Mouse (Mus musculus) CD4-positive, CD25-positive, alpha-beta regulatory T cell, adult 2 months (primary cell): ENCODE measurements around the gene Gm9945.

ENCODE experiments used
- DNase-seq: peaks from one replicate; pipeline ENCODE4 v3.0.0-alpha.2; 2012; ENCODE audit warnings: low read depth, low spot score

Gm9945 gene

DNA sequence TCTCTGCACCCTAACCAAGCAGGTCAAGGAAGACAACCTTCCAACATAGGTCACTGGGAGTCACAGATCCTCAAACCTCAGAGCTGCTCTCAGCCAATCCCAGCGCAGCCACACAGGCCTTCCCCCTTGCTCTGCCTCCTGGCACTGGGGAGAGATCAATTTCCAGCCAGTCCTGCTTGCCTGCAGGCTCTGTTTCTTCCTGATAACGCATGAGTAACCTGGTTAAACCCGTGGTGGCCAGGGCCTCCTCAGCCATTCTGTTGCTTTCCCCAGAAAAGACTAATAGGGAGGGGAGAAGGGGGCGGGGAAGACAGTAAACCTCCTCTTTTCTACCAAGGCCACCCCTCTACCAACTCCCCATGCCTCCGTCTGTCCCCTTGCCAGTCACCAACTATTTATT, 18.2 kb upstream of the Gm9945 start:
- DNase-seq, result no peak

GRCm38 (mm10) chr11:53463551-53464424, 16.2 kb upstream of the Gm9945 start:
- DNase-seq, result no peak

DNA sequence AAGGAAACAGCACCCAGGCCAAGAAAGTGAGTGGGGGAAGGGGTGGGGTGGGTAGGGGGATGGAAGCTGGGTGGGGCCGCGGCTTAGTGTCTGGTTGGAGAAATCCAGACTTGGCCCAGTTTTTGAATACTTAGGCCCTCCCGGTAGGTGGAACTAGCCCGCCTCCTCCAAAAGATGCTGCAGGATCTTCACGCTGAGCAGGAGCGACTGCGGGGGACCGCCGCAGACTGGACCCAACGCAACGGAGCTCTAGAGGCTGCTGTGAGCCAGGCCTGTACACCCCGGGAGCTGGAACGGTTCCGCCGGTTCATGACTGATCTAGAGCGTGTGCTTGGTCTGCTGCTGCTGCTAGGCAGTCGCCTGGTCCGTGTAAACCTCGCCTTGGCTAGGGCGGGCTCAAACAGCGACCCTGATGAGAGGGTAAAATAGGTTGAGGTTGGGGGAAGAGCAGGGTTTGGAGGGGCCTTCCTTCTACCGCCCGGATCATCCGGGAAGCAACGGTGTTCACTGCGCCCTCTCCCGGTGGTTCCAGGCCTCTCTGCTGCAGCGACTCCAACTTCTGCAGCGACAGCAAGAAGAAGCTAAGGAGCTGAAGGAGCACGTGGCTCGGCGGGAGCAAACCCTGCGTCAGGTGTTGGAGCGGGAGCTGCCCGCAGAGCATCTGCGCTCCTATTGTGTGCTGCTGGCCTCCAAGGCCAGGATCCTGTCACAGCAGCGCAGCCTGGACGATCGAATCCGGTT, 13.6 kb upstream of the Gm9945 start:
- DNase-seq, result peak; percentile 67

- DNase-seq, result no peak
Measured at GRCm38 (mm10) chr11:53469294-53469967, 10.5 kb upstream of the Gm9945 start.

GRCm38 (mm10) chr11:53469968-53470695, 9.8 kb upstream of the Gm9945 start, which contains the start of gene Gm9837:
Gene Gm9837 (minus strand): TSS chr11:53470479.
- DNase-seq, result peak; percentile 92

GRCm38 (mm10) chr11:53472709-53473108, 7.3 kb upstream of the Gm9945 start:
- DNase-seq, result no peak

GRCm38 (mm10) chr11:53475620-53476019, 4.3 kb upstream of the Gm9945 start:
- no peak for DNase-seq

DNA sequence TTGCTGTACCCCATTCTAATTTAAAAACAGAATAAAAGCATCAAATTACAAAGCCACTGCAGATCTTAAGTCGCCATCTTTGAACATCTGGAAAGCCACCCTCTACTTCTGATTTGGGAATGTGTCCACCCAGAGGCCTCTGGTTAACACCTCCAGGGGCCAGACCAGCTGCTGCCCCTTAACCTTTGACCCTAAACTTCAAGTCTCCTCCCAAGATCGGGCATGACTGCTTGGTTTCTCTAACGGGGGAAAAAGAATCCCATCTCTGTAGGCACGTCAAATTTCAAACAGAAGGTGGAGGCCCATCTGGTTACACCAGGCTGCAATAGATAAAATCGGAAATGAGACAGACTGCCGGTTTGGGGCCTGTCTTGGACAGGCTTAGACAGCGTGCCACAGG, 2.1 kb upstream of the Gm9945 start:
- no peak for DNase-seq

GRCm38 (mm10) chr11:53478383-53479170, 1.4 kb upstream of the Gm9945 start:
- no peak for DNase-seq

GRCm38 (mm10) chr11:53479171-53479782, 689 bp upstream of the Gm9945 start:
- no peak for DNase-seq

GRCm38 (mm10) chr11:53481088-53481730, 1.2 kb downstream of the Gm9945 start:
- no peak for DNase-seq

DNA sequence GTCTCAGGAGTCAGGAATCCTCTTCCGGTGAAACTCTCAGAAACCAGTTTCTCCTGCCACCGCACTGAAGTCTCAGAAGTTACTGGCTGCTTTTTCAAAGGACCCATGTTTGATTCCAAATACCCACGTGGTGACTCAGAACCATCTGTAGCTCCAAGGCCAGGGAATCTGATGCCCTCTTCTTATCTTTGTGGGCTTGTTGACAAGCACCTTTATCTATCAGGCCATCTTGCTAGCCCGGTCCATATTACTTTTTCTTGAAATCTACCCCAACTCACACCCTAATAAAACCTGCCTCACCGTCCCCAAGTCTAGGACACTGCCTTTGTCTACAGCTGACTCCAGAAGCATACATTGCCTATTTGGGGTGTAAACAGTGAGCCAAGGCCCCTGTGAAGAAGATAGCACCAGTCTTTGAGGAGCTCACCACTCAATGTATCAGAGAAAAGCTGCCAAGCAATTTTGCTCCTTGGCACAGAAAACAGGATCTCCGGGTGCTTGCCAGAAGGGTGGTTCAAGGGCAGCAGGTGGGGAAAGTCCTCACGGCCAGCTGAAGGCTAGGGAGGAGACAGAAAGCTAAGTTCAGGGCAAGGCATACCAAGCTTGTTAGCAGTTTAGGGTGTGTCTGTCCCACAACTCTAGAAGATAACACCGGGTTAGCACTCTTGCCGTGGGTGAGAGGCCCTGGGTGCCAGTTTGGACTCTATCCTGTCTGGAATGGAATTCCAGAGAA, 3.4 kb downstream of the Gm9945 start:
- no peak for DNase-seq

DNA sequence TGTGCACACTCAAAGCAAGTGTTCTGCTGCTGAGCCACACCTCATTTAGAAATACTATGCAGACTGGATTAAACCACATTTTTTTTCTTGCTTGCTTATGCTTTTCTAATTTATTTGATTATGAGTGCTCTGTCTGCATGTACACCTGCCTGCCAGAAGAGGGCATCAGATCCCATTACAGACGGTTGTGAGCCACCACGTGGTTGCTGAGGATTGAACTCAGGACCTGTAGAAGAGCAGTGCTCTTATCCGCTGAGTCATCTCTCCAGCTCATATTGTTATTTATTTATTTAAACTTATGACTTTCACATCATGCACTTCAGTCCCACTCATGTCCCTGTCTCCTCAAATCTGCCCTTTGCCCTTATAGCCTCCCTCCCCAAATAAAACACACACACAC, 5.8 kb downstream of the Gm9945 start:
- DNase-seq, result no peak

- DNase-seq, result no peak
Measured at GRCm38 (mm10) chr11:53486351-53486750, 6.4 kb downstream of the Gm9945 start.

DNA sequence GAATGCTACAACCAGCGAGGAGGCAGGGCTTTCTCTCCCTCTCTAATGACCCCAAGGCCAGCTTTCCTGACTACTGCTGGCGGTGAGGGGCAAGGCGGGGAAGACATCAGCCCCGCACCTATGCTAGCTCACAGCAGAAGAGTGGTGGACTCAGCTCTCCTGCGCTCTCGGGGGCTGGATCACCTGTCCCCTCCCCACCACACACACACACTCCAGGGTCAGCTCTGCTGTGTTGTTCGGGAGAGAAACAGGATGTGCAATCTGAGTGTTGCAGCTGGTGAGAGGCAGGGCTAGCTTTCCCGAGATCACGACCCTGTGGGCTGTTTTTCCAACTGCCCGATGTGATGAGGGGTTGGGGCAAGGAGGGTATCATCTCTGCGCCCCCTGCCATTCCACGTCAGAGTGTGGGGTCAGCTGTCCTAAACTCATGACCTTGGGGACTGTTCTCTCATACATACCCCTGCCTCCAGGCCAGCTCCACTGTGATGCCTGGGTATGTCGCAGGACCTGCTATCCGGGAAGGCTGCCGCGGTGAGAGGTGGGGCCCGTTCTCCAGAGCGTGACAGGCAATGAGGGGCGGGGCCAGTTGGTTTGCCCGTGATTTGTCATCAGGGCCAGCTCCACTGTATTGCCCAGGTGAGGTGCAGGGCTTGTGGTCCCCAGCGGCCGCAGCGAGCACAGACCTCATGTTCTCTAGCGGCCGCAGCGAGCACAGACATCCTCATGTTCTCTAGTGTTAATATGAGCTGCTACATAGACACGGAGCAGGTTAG, 7.0 kb downstream of the Gm9945 start:
- no peak for DNase-seq

- no peak for DNase-seq
Measured at GRCm38 (mm10) chr11:53489007-53489406, 9.0 kb downstream of the Gm9945 start.

- no peak for DNase-seq
Measured at GRCm38 (mm10) chr11:53489421-53489820, 9.5 kb downstream of the Gm9945 start.

DNA sequence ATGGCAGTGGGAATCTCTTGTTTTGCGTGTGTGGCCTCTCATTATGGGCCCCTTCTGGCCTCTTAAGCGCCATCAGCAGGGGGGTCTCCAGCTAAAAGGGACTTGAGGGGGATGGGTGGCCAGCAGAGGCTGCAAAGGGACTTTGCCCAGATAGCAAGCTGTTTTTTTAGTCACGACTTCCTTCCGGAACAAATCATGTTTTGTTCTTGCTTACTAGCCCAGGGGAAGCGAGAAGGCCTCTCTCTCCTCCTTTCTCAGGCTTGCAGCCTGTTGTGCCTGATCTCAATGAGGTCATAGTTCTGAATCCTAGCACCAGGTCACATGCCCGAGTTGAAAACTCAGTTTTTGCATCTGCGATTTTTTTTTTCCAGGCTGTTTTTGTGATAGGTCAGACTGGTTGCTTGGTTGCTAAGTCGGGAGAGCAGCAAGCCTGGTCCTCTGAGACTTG, 12.0 kb downstream of the Gm9945 start:
- no peak for DNase-seq
